Mouse (Mus musculus) brain, embryonic 14.5 days (tissue): ENCODE data around the gene Efcab9.

Experiments
- CTCF ChIP-seq: fragments of 200-500 bp; IDR thresholded peaks from 2 replicates; pipeline ENCODE4 v1.5.1; 2012; ENCODE audit warnings: inconsistent platforms, mild to moderate bottlenecking, moderate library complexity, borderline replicate concordance; ENCODE audit not compliant: insufficient read depth, insufficient read length; ENCODE audit errors: extremely low read depth
- POLR2A ChIP-seq: fragments of 200-500 bp; IDR thresholded peaks from 2 replicates; pipeline ENCODE4 v1.6.1; 2012; ENCODE audit warnings: mild to moderate bottlenecking, inconsistent platforms, borderline replicate concordance; ENCODE audit not compliant: poor library complexity, insufficient read depth, insufficient read length, severe bottlenecking; ENCODE audit errors: extremely low read depth

- no peak for TF ChIP-seq CTCF
- no peak for TF ChIP-seq POLR2A
Observed at GRCm38 (mm10) chr11:32558026-32558425, 26.1 kb upstream of the Efcab9 start.
